Mouse (Mus musculus) spleen, postnatal 14 days (tissue): Measurements from ENCODE around the gene Senp2.
"Not testable (repeated sequence)": the region's sequence is repeated elsewhere in the genome, so short reads cannot be mapped to it uniquely, and the experiment has no call there.

ENCODE experiments used
- DNase-seq, 2 experiments: peaks; one replicate each; pipeline ENCODE4 v3.0.0; 2021 to 2022; ENCODE audit warnings: low spot score in 2 of 2

Gene Senp2

DNA sequence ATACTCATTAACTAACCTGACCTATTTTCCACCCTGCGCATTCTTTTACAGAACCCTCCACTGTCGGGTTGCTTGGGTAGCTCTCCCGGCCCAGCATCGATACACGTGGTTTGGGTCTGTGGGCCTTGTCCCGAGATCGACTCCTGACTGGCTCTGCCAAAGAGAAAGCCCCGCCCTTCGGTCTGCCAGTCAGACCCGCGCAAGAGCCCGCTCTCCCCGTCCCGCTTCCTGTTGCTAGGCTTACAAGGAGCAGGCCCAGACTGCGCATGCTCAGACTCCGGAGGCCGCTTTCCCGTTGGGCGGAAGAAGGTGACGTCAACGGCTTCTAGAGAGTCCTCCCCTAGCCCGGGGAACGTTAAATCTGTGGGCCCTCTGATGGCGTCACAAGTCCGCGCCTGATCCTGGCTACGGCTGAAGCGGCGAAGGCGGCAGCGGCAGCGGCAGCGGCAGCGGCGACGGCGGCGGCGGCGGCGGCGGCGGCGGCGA lies at the start of gene Senp2:
TSS of gene Senp2 (plus strand) at position 386 of the 486 bp plus-strand sequence.
- DNase-seq: peak; percentile 99 to 100

DNA sequence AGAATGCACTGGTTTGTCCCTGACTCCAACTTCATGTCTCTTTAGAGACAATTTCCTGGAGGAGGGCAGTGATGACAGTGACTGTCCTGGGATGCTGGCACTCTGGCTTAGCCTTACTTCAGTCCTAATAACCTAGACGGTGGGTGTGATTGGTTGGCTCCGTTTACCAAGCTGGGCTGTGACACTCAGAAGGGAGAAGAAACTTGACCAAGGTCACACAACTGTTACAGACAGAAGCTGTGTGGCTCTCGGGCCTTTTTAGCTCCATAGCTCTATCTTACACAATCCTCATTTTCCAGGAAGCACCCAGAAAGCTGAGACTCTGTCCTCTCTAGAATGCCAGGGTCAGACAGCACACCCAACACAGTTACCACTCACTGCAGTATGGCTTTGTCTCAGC lies 43.7 kb upstream of the Senp2 start:
- no peak for DNase-seq

DNA sequence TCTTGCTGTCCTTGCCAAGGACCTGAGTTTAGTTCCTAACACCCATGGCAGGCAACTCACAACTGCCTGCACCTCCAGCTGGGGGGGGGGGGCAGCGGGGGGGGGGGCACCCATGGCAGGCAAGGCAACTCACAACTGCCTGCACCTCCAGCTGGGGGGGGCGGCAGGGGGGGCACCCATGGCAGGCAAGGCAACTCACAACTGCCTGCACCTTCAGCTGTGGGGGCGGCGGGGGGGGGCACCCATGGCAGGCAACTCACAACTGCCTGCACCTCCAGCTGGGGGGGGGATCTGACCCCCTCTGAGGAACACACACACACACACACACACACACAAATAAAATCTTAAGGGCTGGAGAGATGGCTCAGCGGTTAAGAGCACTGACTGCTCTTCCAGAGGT lies 39.4 kb upstream of the Senp2 start:
- no peak for DNase-seq

DNA sequence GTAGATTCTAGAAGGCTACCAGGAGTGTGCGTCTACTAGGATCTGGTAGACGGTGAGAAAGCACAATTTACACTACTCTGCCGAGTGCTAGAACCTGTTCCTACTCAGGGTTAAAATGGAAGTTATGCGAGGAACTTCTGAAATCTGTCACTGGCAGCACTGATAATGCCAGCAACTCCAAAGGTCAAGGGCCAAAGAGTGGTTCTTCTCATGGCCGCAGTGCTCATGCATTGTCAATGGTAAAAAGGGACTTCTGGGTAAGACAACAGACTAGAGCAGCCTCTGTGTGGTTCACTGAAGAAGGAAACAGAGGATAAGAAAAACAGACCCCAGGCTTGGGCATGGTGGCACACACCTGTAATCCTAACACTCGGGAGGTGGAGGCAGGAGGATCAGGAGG lies 38.7 kb upstream of the Senp2 start:
- no peak for DNase-seq

DNA sequence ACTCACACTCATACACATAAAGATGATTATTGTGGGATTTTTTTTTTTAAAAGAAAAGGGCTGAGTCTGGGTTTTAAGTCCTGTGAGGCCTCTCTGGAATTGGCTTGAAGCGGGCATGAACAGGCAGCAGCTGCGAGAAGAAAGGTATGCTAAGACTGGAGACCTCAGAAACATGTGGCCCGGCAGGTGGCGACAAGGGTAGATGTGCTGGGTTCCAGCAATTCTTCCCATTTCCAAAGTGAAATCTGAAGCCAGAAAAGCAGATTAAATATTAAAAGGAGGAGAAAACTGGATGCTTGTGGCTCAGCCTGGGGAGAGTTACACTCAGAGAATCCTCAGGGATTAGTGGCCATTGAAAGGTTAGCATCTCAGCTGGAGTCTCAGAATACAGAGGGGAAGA lies 37.8 kb upstream of the Senp2 start:
- no peak for DNase-seq

DNA sequence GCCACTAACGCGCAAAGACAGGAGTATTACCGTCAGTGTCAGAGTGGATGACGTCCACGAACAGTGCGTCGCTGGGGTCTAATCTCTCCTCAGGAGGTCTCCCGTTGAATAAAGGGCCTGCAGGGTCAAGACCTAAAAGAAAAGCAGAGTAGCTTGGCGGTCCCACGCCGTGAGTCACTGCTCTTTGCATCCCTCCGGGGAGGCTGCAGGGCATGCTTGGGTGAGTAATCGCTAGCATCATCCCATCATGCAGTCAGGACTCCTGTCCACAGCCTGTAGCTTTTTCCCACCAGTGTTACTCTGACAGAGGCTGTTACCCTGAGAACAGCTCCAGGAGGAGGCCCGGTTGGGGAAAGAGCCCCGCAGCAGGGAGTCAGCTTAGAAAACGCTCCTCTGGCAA lies 33.1 kb upstream of the Senp2 start:
- DNase-seq: no peak

DNA sequence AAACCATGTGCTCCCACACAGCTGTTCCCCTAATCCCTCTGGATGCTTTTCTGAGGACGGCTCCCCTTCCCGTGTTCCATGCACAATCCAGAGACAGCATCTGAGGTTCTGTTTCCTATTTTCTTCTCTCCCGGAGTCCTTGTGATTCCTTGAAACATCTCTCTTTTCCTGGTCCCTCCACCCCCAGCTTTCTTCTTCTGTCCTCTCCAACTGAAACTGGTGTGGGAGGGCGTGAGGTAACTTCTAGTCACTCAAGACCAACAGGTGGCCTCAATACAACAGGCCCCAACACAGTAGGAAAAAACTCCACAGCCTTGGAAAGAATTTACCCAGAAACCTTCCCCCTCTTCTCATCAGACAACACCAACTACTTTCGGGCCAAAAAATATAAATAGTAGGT lies 31.9 kb upstream of the Senp2 start:
- DNase-seq: no peak

DNA sequence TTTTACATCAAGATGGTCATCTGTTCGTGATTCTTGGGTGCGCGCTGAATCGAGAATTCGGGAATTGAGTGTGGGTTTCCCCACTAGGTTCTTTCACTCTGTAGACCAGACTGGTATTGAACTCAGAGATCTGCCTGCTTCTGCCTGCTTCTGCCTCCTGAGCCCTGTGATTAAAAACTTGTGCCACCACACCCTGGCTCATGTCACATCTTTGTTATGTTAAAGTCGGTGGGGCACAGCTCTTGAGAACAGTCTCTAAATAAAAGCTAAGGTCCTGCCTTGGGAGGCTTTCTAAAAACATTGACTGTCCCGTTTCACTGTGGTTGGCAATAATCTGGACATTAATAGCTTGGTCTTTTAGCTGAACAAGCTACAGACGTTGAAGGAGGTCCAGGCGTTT lies 26.1 kb upstream of the Senp2 start:
- DNase-seq: no peak

DNA sequence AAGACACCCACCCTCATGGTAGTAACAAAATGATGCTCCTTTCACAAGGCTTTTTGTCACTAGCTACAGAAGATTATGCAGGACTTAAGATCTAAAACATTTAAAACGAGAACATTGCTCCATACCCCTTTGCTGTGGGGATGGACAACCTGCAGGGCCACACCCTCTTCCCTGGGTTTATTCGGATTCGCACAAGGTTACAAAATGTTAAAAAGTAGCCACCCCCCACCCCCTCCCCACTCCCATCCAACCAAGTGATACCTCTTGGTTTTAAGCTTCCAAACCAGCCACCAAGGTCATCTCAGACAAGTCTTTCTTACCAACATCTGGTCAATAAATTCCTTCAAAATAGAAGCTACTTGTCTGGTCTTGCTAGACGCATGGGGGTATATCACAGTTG lies 25.7 kb upstream of the Senp2 start:
- no peak for DNase-seq

DNA sequence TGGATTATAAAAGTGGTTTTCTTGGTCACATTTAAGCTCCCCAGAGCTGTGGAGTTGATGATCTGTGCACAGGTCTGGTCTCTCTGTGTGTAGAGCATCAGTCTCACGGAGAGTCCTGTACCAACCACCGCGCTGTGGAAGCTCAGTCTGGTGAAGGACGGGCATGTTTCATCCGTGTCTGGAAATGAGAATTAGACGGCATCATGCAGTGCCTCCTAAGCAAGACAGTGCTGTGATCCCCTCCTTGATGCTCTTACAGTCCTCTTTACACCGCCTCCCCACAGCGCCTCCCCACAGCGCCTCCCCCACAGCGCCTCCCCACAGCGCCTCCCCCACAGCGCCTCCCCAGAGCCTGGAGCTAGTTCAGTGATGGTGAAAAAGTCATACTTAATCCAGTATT lies 25.2 kb upstream of the Senp2 start:
- DNase-seq: no peak

DNA sequence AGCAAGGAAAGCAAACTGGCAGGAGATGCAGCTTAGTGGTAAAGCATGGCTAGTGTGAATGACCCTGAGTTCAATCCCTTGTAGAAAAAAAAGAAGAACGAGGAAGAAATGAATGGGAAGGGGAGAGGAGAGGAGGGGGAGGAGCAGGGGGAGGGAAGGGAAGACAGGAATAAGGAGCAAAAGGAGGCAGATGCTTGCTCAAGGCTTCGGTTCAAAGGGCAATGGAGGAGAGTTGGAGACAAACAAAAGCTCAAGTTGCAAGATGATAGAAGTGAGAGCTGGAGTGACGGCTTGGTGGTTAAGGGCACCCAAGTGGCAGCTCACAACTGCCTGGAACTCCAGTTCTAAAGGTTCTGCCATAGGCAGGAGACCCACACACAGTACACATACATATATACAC lies 23.1 kb upstream of the Senp2 start:
- DNase-seq: no peak

DNA sequence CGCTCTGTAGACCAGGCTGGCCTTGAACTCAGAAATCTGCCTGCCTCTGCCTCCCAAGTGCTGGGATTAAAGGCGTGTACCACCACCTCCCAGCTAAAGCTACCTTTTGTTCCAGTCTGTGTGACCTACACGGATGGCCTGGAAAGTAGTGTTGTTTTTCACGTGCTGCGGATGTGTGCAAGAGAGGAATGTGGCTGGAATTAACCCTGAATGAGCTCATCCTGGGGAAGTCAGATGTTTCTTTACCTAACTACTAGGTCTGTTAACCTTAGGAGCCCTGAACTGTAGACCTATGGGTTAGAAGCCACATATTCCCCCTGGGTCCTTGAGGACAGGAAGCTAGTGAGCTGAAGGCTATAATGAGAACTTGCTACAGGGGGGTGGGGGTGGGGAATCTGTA lies 21.3 kb upstream of the Senp2 start:
- no peak for DNase-seq

DNA sequence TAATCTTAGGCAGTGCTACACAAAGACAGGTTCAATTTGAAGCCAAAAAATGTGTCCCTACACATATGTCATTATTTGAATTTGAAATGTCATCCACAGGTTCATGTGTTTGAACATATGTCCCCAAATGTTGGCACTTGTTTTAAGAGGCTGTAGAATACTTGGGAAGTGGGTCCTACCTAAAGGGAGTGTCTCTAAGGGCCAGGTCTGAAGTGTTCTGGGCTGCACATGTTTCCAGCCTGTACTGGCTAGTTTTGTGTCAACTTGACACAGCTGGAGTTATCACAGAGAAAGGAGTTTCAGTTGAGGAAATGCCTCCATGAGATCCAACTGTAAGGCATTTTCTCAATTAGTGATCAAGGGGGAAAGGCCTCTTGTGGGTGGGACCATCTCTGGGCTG lies 18.4 kb upstream of the Senp2 start:
- DNase-seq: not testable (repeated sequence)

DNA sequence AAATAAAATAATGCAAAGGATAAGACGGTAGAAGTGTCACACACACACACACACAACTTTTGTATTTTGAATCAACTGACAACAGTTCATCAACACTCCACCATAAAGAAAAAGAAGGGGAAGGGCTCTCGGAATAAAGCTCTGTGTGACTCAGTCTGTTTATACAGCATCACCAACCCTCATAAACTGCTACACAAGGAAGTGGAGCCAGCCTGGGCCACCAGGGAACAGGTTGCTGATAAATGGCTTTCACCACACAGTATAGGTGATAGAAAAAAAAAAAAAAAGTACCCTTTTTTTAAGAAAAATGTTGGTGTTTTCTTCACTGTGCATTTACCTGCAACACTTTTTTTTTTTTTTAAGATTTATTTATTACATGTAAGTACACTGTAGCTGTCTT lies 17.5 kb upstream of the Senp2 start:
- no peak for DNase-seq

DNA sequence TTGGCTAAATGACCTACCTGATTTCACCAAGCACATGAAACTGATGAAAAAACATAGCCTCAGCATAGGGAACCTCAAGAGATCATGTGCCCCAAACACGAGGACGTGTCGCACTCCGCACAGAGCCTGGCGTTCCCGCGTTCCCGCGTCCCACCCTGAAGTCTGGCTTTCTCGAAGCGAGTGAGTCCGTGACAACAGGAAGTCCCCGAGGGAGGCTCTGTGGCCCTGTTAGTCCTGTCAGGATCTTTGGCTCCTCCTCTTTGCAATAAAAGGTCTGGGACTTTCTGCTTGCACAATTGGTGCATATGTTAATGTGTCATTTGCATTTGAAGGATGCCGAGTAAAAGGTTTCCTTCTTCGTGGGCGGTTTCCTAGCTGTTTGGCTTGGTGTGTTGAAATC lies 14.0 kb upstream of the Senp2 start, which contains the start of gene Liph:
TSS of gene Liph (minus strand) at position 360 of the 400 bp plus-strand sequence.
- DNase-seq: peak in 1 of 2 experiments; percentile 21

DNA sequence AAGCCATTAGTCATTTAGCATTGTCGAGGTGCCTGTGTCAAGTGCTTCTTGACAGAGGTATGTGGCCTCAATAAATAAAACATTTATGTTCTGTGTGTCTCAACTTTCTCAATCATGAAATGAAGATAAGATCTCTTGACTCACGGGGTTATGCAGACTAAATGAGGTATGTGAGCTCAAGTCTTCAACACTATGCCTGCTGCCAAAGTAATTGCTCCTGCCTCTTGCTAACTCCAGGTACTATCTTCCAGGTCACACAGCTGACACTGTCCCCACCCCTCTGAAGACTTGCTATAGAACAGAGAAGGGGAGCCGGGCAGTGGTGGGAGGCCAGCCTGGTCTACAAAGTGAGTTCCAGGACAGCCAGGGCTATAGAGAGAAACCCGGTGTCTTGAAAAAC lies 12.9 kb upstream of the Senp2 start:
- DNase-seq: no peak

DNA sequence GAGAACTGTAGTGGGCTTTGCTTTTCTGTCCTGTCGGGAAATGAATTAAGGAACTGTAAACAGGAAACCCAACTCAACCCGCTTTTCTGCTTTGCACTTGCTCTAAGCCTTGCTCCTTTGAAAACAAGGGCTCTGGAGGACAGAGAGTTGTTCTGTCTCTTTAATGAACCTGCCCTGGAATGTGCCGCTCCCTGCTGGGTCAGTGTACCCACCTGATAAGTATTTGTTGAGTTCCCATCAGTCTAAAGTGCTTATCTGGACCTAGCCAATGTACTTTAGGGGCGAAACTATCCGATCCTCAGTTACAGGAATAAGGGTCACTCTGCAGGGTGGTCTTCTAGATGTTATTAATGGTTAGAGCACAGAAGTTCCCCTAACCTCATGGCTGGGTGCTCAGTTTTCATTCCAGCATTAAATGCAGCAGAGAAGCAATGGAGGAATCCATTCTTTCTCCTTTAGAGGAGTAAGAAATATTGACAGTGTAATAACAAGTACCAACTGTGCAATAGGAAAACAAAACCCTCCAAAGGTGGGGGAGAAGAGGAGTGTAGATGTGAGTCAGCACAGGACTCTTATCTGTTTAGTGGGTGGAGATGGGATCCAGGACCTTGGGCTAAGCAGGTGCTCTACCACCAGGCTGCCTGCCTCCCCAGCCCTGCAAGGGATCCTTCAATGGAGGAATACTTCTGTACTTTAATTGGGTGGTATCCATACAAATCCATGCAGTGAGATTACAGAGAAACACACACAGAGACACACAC lies 12.2 kb upstream of the Senp2 start:
- no peak for DNase-seq

DNA sequence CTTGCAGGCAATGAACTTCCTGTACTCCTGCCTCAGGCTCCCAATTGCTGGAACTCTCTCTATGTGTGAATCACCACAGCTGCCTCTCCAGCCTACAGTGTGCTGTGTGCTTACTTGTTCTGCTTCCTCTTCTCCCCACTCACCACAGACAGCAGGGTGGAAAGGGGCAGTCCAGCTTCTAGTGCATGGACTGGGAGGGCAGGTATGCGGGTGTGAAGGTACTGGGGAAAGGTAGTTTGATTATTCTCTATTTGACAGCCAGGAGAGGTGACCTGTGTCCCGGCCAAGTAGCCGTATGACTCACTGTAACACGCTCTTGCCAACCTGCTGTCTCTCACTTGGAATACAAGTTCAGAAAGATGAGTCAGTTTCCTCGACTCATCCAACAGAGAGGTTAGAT lies 11.2 kb upstream of the Senp2 start:
- no peak for DNase-seq

DNA sequence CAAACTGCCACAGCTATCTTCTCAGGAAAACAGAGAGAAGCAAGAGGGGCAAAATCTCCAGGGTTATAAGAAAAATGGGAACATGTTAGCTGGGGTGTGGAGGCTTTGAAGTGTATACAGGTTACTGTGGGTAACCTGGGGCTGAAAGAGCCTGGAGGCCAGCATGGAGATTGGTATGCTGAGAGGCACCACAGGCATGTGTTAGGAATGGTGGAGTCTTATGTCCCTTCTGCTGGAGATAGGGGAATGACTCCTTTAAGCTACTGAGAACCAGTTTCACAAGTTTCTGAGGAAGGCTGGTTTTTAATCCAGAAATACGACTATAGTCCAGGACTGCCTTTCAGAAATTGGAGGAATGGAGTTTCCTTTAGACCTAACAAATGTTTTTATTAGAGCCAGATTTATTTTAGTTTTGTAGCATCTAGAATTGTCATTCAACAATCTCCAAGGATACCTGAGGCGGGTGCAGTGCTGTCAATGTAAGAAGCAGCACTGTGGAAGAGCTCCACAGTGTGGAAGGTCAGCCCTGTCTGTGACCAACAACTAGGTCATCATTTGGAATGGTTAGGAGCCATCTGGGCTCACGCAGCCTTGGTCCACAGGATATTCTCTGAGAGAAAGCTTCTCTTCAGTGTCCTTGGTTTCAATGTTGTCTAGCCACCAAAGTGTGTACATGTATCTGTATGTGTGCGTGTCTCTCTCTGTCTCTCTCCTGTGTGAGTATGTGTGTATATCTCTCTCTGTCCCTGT lies 9.2 kb upstream of the Senp2 start:
- DNase-seq: no peak

DNA sequence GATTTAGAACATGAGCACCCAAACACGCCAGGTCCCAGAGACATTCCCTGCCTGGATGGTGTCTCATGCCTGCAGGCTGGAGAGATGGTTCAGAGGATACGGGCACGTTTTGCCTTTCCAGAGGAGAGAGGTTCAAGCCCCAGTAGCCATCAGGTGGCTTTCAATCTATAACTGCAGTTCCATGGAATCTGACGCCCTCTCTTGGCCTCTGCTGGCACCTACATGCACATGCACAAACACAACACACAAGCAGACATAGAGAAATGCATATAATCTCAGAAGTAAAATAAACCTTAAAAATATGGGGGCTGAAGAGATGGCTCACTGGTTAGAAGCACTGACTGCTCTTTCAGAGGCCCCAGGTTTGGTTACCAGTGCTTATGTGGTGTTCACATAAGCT lies 8.1 kb upstream of the Senp2 start:
- DNase-seq: no peak

DNA sequence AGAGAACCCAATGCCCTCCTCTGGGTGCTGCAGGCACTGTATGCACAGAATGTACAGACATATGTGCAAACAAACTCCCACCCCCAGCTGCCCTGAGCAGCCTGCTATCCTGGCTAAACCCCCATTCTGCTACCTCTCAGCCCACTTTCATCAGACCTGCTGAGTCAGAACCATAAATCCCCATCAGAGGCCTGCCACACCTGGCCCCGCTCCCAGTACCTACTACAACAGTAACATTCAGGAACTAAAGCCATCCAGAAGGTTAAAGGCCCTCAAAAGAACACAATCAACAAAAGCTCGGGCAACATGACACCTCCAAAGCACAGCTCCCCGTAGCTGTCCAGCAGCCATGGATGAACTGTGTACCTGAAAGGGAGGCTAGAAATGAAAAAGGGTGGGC lies 7.7 kb upstream of the Senp2 start:
- DNase-seq: no peak

DNA sequence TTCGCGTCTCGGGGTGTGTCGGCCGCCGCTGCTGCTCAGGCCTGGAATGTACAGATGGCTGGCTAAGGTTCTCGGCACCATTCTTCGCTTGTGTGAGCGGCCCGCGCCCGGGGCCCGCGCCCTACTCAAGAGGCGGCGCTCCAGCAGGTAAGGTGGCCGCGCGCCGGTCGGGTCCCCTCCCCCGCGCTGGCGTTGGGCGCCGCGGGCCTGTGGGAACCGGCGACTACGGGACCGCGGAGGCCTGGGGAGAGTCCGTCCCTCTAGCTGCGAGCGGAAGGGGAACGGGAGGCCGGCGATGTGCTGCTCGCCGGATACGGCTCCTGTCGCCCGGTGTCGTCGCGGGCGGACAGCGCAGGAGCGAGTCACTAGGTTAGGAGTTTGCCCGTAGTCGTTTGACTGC lies 312 bp downstream of the Senp2 start:
- DNase-seq: peak in 1 of 2 experiments; percentile 29

DNA sequence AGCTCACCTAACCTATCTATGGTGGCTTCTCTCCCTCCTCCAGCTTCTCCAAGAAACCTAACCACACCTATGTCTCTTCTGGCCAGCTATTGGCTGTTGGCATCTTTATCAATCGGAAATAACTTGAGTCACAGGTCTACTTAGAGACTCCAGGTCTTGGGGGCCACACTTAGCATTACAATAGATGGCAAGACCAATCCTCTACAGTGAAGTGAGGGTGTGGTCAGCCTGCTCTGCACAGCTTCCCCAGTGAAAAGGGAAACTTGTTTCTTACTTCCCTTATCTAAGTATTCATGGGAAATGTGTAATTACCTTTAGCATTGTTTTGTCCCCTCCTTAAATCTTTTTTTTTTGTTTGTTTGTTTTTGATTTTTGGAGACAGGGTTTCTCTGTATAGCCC lies 6.3 kb downstream of the Senp2 start:
- no peak for DNase-seq
